Mouse (Mus musculus): ENCODE data around the gene Foxe3. TPM values are rescaled to one million over a fixed set of nuclear protein-coding genes. Genes with fewer than 3 reads are reported as not detected.
A peak's percentile ranks its signal among the peaks of the same experiment; 100 is the strongest.
"Not testable (repeated sequence)": the region's sequence is repeated elsewhere in the genome, so short reads cannot be mapped to it uniquely, and the experiment has no call there.

Gene Foxe3
- not detected for total RNA-seq (2022)

DNA sequence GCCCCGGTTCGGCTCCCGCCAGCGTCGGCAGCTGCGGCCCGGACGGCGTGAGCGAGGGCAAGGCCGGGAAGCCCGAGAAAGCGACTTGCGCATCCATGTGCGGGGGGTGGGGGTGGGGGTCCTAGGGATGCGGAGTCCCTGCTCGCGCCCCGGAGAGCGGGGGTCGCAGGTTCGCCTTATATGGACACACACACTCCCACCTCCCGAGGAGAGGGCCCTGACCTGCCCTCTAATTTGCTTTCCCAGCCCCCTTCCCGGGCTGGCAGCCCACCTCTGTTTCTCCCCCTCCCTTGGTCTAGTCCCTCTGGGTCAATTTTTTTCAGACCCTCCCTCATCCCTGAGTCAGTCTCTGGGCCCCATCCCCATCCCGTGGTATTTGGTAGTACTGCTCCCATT lies at the start of gene Foxe3:
Gene Foxe3 (minus strand): TSS at position 97 of the 396 bp plus-strand sequence.
- no peak for DNase-seq (ENCODE audit: low spot score in 2 of 2)

DNA sequence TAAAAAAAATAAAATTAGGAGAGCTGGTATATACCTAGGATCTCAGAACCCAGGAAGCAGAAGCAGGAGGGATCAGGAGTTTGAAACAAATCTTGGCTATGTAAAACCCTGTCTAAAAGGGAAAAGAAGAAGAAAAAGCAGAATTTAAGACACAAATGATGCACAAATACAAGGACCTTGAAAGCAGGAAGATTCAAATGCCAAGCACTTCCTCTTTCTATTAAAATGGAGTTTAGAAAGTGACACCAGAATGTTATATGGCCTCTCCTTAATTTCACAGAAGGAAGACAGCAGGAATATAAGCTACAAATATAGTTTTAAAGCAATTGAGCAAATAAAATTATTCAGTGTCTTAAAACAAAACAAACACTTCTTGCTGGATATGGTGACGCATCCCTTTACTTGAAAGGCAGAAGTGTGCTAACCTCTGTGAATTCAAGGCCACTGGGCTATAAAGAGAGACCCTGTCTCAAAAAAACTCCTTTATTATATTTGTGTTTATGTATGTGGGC lies 47.5 kb upstream of the Foxe3 start:
- DNase-seq (ENCODE audit: low spot score in 2 of 2): no peak

DNA sequence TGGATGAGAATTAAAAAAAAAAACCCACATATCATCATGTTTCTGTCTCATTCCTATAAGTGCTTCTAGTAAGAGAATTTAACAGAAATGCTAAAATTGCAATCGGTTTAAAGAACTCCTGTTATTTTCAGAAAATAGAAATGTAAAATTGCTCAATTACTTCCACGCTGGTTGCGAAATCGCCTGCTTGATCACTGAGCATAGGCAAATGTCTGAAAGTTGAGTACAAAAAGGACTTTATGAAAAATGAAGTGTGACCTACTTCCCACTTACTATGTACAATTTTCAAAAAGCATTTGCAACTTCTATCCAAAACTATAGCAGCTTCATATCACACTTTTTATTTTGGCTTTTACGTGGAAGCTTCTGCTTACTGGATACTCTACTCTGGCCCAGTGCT lies 44.9 kb upstream of the Foxe3 start:
- no peak for DNase-seq (ENCODE audit: low spot score in 2 of 2)

DNA sequence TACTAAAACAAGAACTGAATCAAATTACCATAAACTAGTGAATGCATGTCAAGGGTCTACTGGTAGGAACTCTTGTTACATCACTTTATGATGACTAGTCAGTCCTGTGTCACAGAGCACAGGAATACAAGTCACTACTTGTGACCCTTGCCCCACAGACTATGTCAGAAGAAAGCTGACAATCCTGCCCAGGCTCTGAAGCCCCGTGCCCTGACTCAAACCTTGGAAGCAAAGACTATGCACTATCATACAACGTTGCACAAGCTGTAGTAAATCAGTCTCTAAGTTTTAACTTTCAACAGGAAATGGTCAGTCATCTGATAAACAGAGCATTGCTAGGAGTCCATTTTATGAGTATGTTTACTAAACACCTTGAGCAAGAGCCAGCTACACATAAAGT lies 35.1 kb upstream of the Foxe3 start:
- not testable (repeated sequence) for DNase-seq (ENCODE audit: low spot score in 2 of 2)

DNA sequence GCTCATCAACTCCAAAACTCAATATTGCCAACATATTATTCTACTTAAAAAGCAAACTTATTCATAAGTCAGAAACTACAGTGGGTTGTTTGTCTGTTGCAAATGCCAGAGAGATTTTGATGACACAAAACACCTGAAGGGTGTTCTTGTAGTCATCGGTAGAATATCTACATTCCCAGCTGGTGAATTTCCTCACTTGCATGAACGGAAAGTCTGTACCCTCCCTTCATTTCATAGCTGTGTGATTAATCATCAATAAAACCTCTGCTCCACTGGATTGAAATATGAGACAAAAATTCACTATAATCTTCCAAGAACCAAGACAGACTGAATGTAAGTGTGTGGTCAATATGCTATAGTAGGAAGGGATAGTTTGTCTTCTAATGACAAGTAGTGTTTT lies 33.7 kb upstream of the Foxe3 start:
- no peak for DNase-seq (ENCODE audit: low spot score in 2 of 2)

DNA sequence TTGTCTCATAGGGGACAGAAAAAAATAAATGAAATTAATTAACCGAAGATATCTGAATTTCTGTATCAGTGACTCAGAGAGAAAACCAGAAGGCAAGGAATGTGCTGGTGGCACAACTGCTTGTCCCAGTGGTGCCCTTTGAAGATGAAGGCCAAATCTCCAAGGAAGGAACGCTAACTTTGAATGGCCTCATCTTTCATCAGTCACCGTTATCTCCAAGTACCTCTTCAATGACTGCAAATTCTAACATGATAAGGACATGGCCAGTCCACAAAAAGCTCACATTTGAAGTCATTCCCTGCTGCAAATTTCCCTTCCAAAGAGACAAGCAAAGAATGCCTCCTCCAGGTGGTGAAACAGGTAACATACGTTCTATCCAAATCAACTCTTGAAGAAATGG lies 33.0 kb upstream of the Foxe3 start:
- no peak for DNase-seq (ENCODE audit: low spot score in 2 of 2)

DNA sequence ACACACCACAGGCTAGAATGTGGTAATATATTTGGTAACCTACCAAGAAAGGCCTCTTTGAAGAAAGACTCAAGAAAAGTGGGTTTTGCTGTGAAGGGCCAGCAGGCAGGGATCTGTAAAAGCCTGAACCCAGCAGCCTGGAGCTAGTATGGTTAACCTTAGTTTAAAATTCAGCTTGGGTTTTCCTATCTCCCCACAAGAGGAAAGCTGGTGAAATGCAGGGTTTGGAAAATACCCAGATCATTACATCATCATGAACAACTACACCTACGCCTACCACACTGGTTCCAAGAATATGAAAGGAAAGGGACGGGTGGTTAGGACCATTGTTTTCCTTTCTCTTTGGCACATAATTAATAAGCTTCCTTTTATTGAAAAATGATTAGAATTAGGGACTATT lies 32.4 kb upstream of the Foxe3 start:
- DNase-seq (ENCODE audit: low spot score in 2 of 2): peak in 1 of 2 experiments; percentile 21

DNA sequence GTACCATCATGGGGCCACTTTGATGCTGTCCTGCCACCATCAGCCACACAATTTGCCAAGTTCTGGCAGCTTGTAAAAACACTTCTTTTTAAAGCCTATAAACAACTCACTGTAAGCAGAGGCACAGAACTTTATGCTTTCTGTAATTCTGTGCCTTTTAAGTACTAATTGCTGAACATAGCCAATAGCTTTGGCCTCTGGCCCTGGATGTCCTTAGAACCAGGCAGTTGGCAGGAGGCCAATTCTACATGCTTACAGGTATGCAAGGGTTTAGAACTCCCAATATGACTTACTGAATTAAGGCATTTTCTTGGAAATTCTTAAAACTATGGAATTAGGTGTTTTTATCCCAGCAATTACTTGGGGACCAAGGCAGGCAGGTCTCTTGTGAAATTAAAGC lies 31.6 kb upstream of the Foxe3 start:
- no peak for DNase-seq (ENCODE audit: low spot score in 2 of 2)

DNA sequence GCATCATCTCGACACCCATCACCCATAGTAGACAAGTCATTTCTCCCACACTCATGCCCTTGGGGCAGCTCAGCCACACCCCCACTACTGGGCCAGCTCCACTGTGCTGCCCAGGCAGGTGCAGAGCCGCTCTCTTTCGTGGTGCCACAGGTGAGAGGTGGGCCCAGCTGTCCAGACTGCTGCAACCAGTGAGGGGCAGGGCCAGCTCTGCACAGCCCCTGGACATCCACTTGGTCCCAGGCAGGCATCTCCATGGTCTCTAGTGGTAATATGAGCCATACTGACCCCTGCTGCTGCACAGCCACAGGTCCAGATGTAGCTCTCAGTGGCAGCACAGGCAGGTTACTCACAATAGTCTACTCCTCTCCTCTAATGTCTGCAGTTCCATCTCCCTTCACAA lies 27.4 kb upstream of the Foxe3 start:
- DNase-seq (ENCODE audit: low spot score in 2 of 2): no peak

DNA sequence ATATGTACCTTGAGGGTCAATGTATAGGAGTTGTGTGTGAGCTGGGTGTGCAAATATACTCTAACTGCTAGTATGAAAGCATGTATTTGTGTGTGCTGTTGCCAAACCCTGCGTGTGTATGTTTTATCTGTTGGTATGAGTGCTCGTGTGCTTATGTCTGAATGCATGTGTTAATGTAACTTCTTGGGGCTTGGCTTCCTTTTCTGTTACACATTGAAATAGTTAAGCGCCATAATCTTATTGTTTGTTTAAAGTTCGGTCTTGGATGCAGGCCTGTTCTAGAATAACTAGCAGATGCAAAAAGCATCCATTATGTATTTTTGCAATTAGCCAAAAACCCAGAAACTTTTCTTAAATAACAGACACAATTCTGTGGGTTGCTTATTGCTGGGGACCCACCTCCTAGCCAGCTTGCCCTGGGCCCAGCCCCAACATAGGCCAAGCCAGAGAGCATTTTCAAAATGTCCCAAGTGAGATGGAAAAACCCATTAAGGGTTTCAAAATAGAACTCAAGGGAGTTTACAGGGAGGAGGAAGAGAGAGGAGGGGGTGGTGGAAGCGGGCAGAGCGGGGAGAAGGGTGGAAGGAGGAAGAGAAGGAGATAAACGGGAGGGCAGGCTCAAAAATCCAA lies 22.2 kb upstream of the Foxe3 start:
- DNase-seq (ENCODE audit: low spot score in 2 of 2): no peak

DNA sequence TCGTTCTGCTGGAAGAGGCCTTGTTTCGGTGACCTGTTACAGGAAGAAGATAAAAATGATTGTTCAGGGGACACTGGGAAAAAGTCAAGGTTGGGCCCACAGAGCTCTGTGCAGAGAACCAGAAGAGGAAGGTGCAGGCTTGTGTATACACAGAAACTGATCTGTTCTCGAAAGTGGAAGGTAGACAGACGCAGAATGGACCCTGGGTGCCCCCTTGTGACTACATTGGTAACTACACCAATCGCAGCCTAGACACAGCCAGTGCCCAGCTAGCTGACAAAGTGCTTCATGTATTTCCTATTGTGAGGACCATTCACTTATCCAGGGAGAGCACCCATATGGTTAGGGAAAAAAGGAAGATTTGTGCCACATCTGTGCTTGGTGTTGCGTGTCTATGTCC lies 21.6 kb upstream of the Foxe3 start:
- peak; percentile 60 to 88 for DNase-seq (ENCODE audit: low spot score in 2 of 2)

DNA sequence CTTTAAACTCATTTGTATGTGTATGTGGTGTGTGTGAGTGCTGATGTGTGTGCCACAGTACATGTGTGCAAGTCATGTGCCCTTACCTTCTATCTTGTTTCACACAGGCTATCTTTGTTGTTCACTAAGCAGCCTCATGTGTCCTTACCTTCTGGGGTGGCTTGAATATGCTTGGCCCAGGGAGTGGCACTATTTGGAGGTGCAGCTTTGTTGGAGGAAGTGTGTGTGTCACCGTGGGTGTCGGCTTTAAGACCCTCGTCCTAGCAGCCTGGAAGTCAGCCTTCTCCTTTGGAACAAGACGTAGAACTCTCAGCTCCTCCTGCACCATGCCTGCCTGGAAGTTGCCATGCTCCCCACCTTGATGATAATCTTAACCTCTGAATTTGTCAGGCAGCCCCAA lies 20.6 kb upstream of the Foxe3 start:
- DNase-seq (ENCODE audit: low spot score in 2 of 2): no peak

DNA sequence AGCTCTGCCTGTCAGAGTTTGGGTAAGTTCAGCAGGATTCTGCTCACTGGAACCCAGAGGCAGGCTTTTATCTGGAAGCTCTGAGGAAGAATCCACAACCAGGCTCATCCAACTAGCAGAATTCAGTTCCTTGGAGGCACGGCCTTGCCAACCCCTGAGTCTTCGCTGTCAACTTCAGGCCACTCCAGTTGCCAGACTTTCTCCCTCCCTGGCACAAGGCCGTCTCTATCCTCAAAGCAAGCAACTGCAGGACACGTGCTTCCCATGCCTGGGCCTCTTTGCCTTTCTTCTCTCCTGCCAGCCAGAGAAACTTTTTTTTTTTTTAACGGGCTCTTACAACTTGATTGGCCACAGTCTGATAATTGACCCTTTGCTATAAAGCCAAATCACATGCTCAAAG lies 19.2 kb upstream of the Foxe3 start:
- no peak for DNase-seq (ENCODE audit: low spot score in 2 of 2)

DNA sequence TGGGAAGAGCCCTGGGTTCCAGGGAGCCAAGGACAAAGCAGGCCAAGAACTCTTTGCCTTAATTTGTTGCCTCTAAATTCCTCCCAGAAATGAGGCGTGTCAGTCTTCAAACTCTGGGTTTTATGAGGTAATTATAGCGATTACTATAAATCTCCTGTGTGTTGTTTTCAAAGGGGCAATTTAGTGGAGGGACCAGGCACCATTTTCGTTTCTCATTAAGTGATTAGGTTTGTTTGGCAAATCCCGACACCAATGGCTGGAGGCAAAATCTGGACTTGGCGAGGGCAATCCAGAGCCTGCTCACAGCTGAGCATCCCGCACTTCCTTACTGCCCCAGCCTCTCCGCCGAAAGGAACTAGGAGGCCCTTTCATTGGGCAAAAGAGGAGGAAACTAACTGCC lies 16.8 kb upstream of the Foxe3 start:
- no peak for DNase-seq (ENCODE audit: low spot score in 2 of 2)

DNA sequence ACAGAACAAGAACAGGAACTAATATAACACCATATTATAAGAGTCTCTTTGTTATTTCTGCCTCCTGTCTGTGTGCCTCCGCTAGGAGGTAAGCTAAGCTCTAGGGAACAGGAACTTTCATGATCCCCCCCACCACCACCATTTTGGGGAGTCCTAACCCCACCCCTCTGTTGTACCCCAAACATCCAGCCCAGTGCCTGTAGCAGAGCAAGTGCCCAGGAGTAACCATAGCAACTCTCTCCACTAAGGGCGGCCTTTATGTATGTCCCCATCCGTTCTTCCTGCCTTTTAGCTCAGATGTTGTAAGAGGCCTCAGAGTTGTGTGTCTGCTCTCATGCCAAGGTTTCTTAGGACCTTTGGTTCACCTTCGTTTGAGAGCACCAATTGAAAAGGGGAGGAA lies 16.3 kb upstream of the Foxe3 start:
- DNase-seq (ENCODE audit: low spot score in 2 of 2): no peak

DNA sequence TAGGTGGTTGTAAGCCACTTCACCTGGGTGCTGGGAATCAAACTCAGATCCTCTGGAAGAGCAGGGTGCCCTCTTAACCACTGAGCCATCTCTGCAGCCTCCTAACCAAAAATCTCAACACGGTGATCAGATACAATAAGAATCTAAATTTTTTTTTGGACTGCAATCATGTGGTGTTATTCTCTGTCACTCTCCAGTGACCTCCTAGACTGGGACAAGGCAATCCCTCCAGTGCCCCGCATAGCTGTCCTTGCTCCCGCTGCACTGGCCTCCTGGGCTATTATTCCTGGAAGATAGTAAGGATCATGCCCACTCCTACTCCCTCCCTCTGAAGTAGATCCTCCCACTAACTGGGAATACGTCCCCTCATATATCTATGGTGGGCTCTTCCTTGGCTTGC lies 15.5 kb upstream of the Foxe3 start:
- no peak for DNase-seq (ENCODE audit: low spot score in 2 of 2)

DNA sequence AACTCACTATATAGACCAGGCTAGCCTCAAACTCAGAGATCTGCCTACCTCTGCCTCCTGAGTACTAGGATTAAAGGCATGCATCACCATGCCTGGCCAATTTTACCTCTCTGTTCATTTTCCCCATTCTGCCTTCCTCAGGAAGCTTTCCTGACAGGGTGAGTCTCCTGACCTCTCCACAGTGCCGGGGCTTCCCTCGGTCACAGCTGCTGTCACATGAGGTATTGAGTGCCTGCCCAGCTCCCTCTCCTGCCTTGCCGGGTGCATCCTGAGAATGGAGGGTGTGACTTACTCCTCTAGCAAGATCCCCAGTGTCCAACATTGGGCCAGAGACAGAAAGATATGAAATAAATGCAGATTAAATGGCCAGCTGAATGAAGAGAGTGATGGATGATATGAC lies 12.4 kb upstream of the Foxe3 start:
- no peak for DNase-seq (ENCODE audit: low spot score in 2 of 2)

DNA sequence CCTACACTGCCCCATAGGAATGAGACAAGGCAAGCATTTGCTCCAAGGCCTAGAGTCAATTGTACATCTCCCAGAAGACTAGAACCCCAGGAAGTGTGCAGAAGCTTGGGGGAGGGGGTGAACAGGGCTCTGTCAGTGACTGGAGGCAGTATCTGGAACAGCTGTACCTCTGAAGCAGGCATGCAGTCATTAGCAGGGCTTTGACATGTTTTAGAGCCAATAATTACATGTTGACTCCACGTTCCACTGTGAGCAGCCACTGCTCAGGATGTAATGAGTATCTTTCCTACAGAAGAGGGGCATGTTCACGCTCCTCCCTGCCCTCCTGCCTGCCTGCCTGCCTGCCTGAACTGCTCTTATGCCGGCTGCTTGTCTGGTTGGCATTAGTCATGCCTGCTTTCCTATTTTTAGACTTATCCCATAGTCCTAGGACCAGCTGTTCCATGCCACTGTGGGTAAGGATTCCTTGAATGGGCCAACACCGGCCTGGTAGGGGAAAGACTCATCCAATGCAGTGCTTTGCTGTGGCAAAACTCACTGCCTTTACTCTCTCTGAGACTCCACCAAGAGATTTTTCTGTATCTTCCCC lies 11.7 kb upstream of the Foxe3 start:
- peak in 1 of 2 experiments; percentile 9 for DNase-seq (ENCODE audit: low spot score in 2 of 2)

DNA sequence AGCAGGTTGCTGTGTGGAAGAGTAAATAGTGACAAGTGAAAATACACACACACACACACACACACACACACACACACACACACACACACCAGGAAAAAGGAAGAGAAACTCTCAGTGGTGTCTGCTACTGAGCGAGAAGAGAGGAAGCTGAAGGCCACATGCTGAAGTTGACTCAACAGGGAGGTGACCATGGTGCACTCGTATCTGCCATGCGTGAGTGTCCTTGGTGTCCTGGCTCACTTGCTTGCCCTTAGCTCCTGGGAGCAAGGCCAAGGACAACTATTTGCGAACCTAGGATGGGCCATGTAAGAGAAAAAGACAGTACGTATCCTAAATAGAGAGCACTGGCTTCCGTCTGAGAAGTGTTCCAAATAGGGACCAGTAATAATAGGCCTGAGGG lies 8.4 kb upstream of the Foxe3 start:
- no peak for DNase-seq (ENCODE audit: low spot score in 2 of 2)

DNA sequence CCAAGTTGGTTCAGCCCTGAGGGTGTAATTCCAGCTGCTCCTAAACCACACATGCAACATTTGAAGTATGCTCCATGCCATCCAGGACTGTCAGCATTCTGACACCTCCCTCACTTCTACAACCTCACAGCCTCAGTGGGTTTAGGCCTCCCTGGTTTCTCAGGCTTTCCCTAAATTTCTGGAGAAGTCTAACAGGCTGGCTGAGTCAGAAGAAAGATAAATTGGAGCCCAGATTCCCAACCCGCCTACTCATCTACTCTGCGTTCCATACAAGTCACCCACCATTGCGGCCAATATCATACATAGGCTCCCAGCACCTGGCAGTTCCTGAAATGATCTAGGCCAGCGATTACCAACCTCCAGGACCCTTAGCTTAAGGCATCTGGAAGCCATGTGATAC lies 6.9 kb upstream of the Foxe3 start:
- no peak for DNase-seq (ENCODE audit: low spot score in 2 of 2)

DNA sequence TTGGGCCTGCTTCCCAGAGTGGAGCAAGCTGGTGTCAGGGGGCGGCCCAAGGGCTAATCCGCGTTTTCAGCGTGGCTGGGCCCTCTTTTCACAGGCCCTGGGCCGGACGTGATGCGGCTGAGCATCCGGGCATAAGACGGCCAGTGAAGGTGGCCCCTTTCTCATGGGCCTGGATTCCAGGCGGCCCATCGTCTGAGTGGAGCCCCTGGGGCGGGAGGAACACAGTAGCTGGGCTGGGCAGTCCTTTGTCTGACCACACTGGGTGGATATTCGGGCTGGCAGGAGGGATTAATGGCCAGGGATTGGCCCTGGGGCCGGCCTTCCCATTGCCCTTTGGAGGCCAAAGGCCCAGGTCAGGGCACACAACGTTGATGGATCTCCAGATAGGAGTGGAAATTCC lies 3.3 kb upstream of the Foxe3 start:
- DNase-seq (ENCODE audit: low spot score in 2 of 2): no peak

DNA sequence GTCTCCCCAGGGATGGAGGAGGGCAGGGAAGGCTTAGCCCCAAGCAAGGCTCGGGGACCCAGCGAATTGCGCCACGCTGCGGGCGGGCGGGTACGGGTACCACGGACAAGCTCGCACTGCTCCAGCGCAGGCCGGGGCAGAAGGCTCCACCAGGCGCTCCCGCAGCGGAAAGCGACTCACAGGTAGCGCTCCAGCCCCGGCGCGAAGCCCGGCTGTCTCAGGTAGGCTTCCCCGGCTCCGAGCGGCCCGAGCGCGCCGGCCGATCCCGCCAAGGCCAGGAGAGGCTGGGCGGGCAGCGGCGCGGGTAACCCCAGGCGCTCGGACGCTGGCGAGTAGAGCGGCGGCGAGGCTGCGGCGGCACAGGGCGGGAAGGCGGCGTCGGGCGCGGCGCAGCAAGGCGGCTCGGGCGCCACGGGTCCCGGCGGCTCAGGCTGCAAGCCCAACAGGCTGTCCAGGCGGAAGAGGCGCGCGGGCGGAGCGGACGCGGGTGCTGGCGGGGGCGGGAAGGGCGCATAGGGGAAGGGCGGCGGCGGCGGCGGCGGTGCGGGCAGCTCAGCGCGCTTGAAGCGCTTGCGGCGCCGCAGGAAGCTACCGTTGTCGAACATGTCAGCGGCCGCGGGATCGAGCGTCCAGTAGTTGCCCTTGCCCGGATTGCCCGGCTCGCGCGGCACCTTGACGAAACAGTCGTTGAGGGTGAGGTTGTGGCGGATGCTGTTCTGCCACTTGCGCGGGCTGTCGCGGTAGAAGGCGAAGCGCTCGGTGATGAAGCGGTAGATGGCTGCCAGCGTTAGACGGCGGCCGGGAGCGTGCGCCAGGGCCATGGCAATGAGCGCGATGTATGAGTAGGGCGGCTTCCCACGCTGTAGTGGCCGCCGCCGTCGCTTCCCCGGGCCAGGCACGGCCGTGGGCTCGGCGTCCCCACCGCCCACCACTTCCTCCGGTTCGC lies 569 bp downstream of the Foxe3 start:
- DNase-seq (ENCODE audit: low spot score in 2 of 2): no peak

All from layer of hippocampus, adult 8-10 months (tissue).